Mouse (Mus musculus): ENCODE data around the gene Vcam1.

GRCm38 (mm10) chr3:116062141-116062540, 67.3 kb downstream of the Vcam1 start:
- TF ChIP-seq CTCF (IDR thresholded peaks at IDR 0.05; ENCODE audit: insufficient read depth, low read length) (no peak), POLR2A (IDR thresholded peaks at IDR 0.05; ENCODE audit: borderline replicate concordance, extremely low read depth, low read depth, low read length) (no peak)

All from lung, adult 2 months (tissue).